Mouse (Mus musculus) brown adipose tissue, adult 24 weeks (tissue): ENCODE results near the gene Trim67. TPM values are rescaled to one million over a fixed set of nuclear protein-coding genes. Genes with fewer than 3 reads are reported as not detected.

Experiments used
- H3K27ac ChIP-seq: fragments of 200-500 bp; replicated peaks from 2 replicates; pipeline ENCODE4 v1.5.1; 2012; ENCODE audit warnings: low read depth, mild to moderate bottlenecking, low read length
- H3K4me1 ChIP-seq: fragments of 200-500 bp; 2 replicates; pipeline ENCODE4 v1.6.1; 2012; ENCODE audit warnings: low read length, mixed read lengths; ENCODE audit not compliant: control insufficient read depth, insufficient read depth, insufficient read length
- H3K4me3 ChIP-seq: fragments of 200-500 bp; 2 replicates; pipeline ENCODE4 v1.5.1; 2012; ENCODE audit warnings: low read depth, mild to moderate bottlenecking, low read length, moderate library complexity; ENCODE audit not compliant: insufficient read depth
- polyA plus RNA-seq: library from polyadenylated mRNA; stranded (reverse); fragments of >200 nt; gene quantifications from 2 replicates; pipeline ENCODE4 v1.2.4, GENCODE M21; 2012; ENCODE audit not compliant: missing spikeins, insufficient read depth, insufficient read length

Trim67 gene
- polyA plus RNA-seq, 1 experiment: 8.0 TPM

DNA sequence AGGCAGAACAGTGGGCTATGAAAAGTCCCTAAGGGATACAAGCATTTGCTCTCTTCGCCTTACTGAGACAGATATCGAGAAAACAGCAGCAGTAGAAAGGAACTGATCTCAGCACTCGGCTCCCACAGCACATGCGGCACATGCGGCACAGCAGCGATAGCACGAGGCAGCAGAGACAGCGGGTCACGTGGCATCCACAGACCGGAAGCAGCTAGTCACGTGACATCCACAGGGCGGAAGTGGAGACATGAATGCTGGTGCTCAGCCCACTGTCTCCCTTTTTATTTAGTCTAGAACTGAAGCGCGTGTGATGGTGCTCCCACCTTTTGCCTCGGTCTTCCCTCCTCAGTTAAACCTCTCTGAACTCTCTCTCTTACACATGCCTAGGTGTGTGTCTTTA lies 9.7 kb upstream of the Trim67 start:
- Histone ChIP-seq H3K27ac (no peak overlapping the region), H3K4me3 (no peak overlapping the region), H3K4me1 (no peaks in the 10 kb centered on the region)

DNA sequence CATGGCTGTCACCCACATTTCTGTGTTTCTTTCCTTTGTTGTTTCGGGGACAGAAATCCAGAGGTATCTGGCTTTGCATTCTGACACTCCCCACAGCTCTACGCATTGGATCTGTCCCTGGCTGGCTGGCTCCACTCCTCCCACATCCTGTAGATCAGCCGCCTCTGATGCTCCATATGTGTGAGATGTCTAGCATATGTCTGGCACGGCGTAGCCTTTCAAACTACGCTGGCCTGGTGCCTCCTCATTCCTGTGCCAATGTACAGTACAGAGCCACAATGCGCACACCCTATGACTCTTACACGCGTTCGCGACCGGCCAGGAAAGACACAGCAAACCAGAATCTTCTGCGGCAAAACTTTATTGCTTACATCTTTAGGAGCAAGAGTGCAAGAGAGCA lies 8.3 kb upstream of the Trim67 start:
- no peak overlapping the region for H3K4me3 ChIP-seq
- H3K27ac ChIP-seq: no peak overlapping the region
- H3K4me1 ChIP-seq: no peaks in the 10 kb centered on the region

DNA sequence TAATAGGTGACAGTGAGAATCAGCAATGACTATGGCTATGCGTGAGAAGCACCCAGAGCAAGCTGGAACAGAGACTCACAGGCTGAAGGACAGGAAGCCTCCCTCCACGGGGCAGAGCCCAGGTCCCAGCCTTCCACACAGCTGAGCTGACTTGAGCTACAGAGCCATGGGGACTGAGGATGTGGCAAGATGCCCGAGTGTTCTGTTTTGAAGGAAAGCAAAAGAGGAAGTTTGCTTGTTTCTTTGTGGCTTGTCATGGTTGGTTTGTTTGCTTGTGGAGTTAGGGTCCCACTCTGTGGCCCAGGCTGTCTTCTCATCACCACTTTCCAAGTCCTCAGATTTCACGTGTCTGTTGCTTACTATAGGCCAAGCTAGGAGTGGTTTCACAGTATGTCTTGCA lies 2.2 kb upstream of the Trim67 start:
- Histone ChIP-seq H3K4me3 (no peak overlapping the region), H3K27ac (no peak overlapping the region), H3K4me1 (no peaks in the 10 kb centered on the region)

DNA sequence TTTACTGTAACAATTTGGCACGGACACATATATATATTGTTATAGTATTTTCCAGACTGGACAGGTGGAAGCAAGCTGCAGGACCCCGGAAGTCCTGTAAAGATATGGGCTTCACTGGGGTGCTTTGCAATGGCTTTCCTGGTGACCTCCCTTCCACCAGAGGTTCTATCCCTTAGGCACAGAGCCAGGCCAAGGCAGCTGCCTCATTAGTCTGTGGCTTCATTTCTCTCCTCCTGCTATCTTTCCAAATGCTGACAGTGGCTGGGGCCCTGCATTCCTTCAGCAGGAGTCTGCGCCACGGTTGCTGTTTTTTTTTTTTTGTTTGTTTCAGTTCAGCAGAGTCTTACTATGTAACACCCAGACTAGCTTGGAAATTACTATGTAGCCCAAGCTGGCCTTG lies 1.1 kb upstream of the Trim67 start:
- no peak overlapping the region for H3K4me3 ChIP-seq

DNA sequence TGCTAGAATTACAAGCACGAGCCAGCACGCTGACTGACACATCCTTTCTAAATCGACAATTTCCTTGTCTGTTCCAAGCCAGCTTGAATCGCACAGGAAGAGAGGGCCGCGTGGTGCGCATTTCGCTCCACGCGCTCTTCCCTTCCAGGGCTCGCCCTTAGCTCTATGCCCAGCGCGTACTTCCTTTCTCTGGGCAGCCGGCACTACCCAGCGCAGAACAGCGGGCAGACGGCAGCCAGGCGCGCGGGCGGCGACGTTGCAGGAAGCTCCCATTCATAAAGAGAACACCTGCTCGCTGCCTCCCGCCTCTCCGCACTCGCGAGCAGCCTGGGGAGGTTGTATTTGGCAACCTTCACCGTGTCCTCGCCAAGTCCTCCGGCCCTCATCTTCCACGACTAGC lies 706 bp upstream of the Trim67 start:
- H3K27ac ChIP-seq: no peak overlapping the region
- H3K4me3 ChIP-seq: peak overlapping the region; percentile 44
- no peaks in the 10 kb centered on the region for H3K4me1 ChIP-seq

More for the DNA sequence above, 1.1 kb upstream of the Trim67 start:
- Histone ChIP-seq H3K4me1 (no peaks in the 10 kb centered on the region), H3K27ac (no peak overlapping the region)

DNA sequence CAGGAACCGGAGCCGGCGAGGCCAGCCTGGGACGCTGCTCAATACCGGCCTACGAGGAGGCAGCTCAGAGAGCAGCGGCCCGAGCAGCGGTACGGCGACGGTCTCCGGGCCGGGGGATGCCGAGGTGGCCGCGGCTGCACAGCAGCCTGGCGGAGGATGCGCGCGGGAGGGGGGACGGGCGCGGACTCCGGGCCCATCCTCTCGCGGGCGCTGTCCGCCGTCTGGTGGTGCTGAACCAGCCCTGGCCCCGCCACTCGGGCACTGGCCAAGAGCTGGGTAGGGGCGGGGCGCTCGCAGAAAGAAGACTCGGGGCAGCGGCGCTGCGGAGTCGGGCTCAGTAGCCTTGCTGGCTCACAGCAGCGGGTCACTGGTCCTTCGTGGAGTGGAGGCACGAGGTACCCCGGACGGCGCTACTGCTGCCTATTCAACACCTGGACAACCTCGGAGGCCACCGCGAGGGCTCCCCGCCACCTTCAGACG lies 320 bp downstream of the Trim67 start:
- Histone ChIP-seq H3K4me3 (peak overlapping the region; percentile 82), H3K4me1 (no peaks in the 10 kb centered on the region), H3K27ac (no peak overlapping the region; the same call in 1 of the 2 replicates)

DNA sequence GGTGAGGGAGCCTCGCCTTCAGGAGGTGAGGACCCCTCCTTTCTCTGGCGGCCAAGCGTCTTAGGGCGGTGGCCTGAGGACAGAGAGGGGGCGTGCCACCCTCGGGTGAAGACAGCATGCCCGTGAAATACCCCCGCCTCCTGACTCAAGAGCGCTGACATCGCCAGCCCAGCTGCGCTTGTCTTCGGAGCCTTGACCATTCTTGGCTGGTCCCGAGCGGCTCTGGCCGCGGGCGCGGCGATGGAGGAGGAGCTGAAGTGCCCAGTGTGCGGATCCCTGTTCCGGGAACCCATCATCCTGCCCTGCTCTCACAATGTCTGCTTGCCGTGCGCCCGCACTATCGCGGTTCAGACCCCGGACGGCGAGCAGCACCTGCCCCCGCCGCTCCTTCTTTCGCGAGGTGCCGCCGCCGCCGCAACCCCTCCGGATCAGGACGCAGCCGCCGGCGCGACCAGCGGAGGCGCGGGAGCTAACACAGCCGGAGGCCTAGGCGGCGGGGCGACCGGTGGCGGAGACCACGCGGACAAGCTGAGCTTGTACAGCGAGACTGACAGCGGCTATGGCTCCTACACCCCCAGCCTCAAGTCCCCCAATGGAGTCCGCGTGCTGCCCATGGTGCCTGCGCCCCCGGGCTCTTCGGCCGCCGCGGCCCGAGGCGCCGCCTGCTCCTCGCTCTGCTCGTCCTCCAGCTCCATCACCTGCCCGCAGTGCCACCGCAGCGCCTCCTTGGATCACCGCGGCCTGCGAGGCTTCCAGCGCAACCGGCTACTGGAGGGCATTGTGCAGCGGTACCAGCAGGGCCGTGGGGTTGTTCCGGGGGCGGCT lies 981 bp downstream of the Trim67 start:
- Histone ChIP-seq H3K4me1 (no peaks in the 10 kb centered on the region), H3K27ac (peak overlapping the region; percentile 46), H3K4me3 (peak overlapping the region; percentile 82)

DNA sequence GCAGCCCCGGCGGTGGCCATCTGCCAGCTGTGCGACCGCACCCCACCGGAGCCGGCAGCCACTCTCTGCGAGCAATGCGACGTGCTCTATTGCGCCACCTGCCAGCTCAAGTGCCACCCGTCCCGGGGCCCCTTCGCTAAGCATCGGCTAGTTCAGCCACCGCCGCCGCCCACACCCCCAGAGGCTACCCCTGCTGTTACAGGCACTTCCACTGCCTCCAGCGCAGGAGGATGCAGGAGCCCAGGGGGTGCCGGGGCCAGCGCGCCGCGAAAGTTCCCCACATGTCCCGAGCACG lies 1.5 kb downstream of the Trim67 start:
- Histone ChIP-seq H3K4me3 (peak overlapping the region; percentile 82), H3K4me1 (no peaks in the 10 kb centered on the region), H3K27ac (peak overlapping the region; percentile 20; the same call in 1 of the 2 replicates)

DNA sequence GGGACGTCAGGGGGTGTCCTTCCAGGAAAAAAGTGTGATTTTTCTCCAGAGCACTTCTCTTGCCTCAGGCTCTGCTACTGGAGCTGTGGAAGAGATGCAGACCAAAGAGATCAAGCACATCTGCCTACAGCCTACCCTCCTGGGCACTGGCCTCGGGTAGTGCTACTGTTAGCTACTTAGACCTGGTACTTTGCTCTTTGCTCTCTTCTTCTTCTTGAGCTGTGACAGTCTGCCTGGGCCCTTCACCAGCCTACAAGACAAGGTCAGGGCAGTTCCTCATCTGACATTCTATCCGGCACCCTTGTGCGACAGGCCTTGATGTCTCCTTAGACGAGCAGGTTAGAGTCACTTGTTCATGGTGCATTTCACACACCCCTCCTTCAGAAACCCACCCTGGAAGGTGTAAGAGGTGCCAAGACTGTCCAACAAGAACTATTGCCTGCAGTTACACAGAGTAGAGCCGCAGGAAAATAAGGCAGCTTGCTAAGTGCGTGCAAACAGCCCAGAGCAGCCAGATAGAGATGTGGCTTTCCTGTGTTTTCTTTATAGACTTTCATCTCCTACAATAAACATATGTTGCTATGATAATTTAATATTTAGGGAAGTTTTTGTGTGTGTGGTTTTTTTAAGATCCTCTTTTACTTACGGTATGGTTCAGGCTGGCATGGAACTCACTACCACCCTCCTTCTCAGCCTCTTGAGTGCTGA lies 3.0 kb downstream of the Trim67 start:
- Histone ChIP-seq H3K4me1 (no peaks in the 10 kb centered on the region), H3K4me3 (peak overlapping the region; percentile 82), H3K27ac (peak overlapping the region; percentile 1)

DNA sequence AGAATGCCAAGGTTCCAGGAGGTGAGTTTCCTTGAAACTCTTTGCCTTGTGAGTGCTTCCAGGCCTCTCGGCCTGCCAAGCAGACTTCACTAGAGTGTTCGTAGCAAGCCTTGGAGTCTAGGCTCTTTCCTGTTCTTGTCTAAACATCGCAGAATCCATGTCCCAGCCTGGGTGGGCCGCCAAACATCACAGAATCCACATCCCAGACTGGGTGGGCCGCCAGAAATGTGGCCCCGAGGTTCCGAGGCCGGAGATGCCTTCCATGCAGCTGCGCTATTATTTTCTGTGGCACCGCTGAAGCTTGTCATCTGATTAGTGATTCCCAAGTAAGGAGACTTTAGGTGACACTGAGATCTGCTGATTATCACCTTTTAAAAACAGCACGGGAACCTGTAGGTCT lies 7.7 kb downstream of the Trim67 start:
- H3K4me1 ChIP-seq: peaks cover 18% of the 10 kb centered on the region; the same call in 1 of the 2 replicates
- no peak overlapping the region for H3K4me3 ChIP-seq

DNA sequence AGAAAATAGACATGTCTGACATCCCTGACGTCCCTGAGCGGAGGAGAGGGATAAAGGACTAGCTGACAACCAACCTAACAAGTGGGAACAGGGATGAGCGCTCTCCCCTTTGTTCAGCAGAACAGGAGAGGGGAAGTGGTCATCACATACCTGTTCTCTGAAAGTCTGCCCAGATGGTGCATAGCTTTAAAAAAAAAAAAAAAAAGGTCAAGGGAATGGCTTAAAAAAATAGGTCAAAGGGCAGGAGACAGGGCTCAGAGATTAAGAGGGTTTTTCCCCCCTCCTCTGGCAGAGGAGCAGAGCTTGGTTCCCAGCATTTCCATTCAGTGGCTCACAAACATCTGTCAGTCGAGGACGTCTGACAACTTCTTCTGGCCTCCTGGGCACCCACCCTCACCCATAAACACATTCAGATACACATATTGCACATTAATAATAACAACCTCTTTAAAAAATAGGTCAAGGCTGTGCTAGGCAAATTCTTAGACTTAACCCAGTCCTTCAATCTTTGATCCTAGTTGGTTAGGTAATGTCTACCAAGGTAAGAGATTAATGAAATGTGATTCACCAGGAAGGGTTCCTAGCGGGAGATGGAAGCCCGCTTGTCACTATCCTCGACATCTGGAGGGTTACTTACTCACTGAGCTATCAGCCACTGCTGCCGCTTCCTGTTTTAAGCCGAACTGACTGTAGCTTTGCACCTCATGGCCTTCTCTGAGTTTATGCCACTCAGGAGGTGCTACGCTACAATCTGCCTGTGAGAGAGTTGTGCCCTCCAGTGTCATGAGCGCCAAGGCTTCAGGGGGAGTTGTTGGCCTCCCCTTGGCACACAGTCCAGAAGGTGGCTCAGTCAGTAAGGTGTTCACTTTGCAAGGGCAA lies 11.2 kb downstream of the Trim67 start:
- peak overlapping the region; percentile 92 for H3K27ac ChIP-seq
- H3K4me3 ChIP-seq: no peak overlapping the region
- peaks cover 18% of the 10 kb centered on the region; the same call in 1 of the 2 replicates for H3K4me1 ChIP-seq

More for the DNA sequence above, 7.7 kb downstream of the Trim67 start:
- H3K27ac ChIP-seq: no peak overlapping the region

DNA sequence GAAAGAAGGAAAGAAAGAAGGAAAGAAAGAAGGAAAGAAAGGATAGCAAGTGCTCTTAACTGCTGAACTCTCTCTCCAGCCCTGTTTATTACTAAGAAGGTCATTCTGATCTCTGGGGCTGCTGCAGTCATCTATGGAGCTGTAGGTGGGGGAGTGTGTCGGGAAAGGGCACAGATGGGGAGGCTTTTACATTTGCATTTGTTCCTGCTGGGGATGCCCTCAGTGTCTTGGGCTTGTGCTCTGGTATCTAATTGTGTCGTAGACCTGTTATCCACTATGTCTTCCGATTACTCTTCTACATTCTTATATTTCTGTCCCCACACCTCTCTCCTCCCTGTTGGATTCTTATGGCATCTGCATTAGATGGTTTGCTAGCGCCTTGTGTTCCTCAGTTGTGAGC lies 13.1 kb downstream of the Trim67 start:
- peaks cover 18% of the 10 kb centered on the region; the same call in 1 of the 2 replicates for H3K4me1 ChIP-seq
- no peak overlapping the region for H3K27ac ChIP-seq
- H3K4me3 ChIP-seq: no peak overlapping the region

DNA sequence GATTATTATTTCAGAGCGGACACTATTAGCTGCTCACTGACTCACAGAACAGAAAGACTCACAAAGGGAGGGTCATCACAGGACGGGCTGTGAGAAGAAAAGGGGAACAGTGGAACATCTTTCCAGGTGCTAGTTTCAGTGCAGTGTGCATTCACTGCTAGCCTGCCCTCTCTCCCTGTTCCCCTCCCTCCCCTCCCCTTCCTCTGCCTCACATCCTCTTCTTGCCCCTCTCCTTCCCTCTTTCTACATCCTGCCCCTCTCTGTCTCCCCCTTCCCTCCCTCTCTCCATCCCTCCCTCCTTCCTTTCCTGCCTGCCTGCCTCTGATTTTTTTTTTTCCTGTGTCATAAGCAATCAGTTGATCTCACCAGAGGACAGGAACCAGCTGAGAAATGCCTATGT lies 16.5 kb downstream of the Trim67 start:
- Histone ChIP-seq H3K4me3 (no peak overlapping the region), H3K4me1 (peaks cover 1% of the 10 kb centered on the region; the same call in 1 of the 2 replicates), H3K27ac (no peak overlapping the region)

DNA sequence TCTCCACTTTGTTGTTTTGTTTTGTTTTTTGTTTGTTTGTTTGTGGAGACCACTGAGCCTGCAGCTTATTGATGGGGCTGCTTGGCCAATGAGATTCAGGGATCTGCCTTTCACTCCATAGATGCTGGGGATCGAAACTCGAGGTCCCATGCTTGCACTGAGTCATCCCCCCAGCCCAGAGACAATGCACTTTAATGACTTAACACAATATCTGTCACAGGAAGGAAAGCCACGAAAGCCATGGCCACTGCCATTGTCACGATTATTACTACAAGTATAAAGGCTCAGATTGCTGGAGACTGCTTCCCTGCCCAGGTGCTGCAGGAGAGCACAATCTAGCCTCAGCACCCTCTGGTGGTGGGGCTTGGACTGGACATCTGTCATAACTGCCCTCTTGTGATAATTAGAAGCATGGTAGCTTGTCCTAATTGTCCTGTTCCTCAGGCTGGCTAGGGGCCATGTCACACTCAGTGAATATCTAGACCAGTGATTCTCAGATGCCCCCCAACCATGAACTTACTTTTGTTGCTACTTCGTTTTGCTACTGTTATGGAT lies 17.2 kb downstream of the Trim67 start:
- H3K27ac ChIP-seq: peak overlapping the region; percentile 39; the same call in 1 of the 2 replicates
- H3K4me1 ChIP-seq: no peaks in the 10 kb centered on the region
- no peak overlapping the region for H3K4me3 ChIP-seq
